Mouse (Mus musculus): Measurements from ENCODE around the gene Klhl32. TPM values are rescaled to one million over a fixed set of nuclear protein-coding genes. Genes with fewer than 3 reads are reported as not detected.

Klhl32 gene
- total RNA-seq, 2 experiments from 2014 or later, result 6.2 to 7.6 TPM

Other genes with a start within 250 kb of the Klhl32 start
- 10 to 100 TPM; 25.6 to 26.6 TPM for gene Ndufaf4, start 47.0 kb upstream of the Klhl32 start, total RNA-seq (2021)
- 1 to 10 TPM; 4.5 to 5.0 TPM for gene Gpr63, start 115.3 kb upstream of the Klhl32 start, total RNA-seq (2021)

Data from adrenal gland, postnatal 4 days (tissue).